Mouse (Mus musculus): ENCODE data around the gene Mdm2.

GRCm38 (mm10) chr10:117699914-117700313, 10.6 kb downstream of the Mdm2 start:
- no peak for TF ChIP-seq USF2 (IDR thresholded peaks at IDR 0.05; ENCODE audit: borderline replicate concordance in 1 of 2, insufficient read depth in 1 of 2, low read depth in 1 of 2, low read length in 2 of 2)
- TF ChIP-seq POLR2A (IDR thresholded peaks at IDR 0.05; ENCODE audit: control insufficient read depth in 1 of 2, insufficient read depth in 1 of 2, low read depth in 1 of 2, low read length in 2 of 2, poor library complexity in 1 of 2) = no peak
